Mouse (Mus musculus): Measurements from ENCODE around the gene Ube2l3. TPM values are rescaled to one million over a fixed set of nuclear protein-coding genes. Genes with fewer than 3 reads are reported as not detected.
A peak's percentile ranks its signal among the peaks of the same experiment; 100 is the strongest.

The Ube2l3 gene
- polyA plus RNA-seq, 1 experiment from 2014 or later: 371 TPM

DNA sequence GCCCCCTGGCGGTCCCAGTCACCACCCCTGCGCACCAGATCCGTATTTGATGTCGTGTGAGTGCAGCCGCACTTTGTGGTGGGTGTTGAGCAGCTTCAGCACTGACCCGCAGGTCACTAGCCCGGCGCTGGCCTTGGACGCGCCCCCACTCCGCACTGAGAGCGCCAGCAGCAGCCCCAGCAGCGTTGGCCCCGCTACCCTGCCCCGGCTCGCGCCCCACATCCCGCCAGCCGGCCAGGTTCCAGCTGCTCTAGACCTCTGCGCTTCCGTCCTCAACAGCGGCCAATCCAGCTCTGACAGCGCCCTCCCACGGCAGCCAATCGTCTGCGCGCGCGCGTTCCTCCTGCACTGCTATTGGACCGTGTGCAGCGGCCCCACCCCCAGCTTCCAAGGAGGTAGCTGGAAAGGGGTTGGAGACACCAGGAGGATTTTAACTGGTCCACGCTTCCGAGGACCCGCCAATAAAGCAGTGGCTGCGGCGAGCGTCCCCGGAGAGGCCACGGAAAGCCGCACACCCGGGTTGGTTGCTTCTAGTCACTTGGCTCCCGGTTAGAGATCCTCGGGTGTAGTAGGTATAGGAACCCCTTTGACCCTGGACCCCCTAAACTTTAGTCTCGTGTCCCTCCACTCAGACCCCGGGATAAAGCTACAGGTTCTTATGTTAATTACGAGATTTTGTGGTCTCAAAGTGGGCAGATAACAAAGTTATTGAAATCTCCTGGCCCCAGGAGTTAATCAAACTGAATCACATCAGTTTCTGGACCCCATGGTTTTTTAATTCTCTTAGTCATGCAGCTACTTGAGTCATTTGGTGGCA is 70.2 kb downstream of the Ube2l3 start, which contains the start of gene Sdf2l1:
Sdf2l1 (minus strand) TSS at position 295 of the 817 bp plus-strand sequence.
- Histone ChIP-seq H3K9ac (replicated peaks) (peak within 1 kb of the TSS; percentile 69), H3K27ac (replicated peaks) (peak within 1 kb of the TSS; percentile 86), H3K27me3 (0 out of 2 replicates have a peak, but pooled peaks cover 7% of the 10 kb centered on the region), H3K9me3 (no peaks in the 10 kb centered on the region), H3K36me3 (no peaks in the 10 kb centered on the region), H3K4me3 (peak within 1 kb of the TSS; percentile 83), H3K4me1 (peaks cover 15% of the 10 kb centered on the region), H3K4me2 (replicated peaks) (peak within 1 kb of the TSS; percentile 97)
- ATAC-seq (ENCODE audit: low FRiP score, low read depth): peak; percentile 98
- under 1% methylated on average over 47 of the region's 47 CpGs for WGBS

DNA sequence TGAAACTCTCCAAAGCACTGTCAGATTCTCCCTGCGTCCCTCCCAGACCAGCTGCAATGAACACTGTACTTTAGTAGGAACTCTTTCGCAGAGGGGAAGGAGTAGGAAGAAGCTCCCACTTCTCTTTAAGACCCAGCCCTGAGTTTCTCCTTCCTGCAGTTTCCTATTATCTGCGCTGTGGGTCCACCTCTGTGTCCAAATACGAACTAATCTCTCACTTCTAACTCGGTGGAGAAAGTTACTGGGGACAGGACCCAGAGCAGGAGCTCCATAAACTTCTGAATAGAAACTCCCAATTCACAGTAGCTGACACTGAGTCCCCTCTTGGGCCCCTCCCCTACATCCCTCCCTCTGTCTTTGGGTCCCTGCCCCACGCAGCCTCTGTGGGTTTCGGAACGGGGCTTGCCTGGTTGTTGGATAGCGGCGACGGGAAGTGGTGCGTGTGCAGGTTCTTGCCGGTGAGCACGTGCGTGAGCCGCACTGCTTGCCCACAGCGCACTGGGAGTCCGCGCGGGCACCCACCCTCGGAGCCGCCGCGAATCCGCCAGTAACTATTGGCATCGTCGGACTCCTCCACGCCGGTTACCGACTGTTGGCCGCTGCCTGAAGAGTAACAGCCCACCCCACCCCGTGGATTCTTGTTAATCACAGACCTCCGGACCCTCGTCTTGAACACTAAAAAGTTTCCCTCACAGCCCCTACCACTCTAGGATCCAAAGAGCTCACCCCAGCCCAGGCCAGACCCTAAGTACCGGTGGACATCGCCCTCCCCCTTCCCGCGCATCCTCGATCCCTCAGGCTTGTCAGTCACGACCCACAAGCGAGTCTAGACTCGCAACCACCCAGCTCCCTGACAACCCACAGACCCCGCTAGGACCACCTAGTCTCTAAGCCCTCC is 71.0 kb downstream of the Ube2l3 start:
- 5% methylated on average over 43 of the region's 43 CpGs for WGBS
- peak overlapping the region; percentile 97 for H3K4me2 ChIP-seq (replicated peaks)
- H3K36me3 ChIP-seq: no peaks in the 10 kb centered on the region
- peak; percentile 87 for ATAC-seq (ENCODE audit: low FRiP score, low read depth)
- peak overlapping the region; percentile 86 for H3K27ac ChIP-seq (replicated peaks)
- no peaks in the 10 kb centered on the region for H3K9me3 ChIP-seq
- peaks cover 15% of the 10 kb centered on the region for H3K4me1 ChIP-seq
- peak overlapping the region; percentile 69 for H3K9ac ChIP-seq (replicated peaks)
- H3K27me3 ChIP-seq: 0 out of 2 replicates have a peak, but pooled peaks cover 7% of the 10 kb centered on the region
- peak overlapping the region; percentile 83 for H3K4me3 ChIP-seq

DNA sequence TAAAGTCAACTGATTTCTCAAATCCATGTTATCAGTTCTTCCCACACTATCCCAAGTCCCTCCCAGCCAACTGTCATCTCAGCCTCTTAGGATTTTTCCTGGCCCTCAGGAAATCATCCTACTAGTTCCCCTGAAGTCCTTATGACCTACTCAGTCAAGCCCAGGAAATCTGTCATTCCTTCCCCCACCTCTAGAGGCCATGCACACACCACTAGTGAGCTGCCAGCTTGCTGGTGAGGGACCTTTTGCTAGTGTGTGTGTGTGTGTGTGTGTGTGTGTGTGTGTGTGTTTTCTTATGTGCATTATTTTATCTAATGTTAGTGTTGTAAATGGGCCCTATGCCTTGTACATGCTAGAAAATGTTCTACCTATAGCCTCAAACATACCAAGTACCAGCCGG is 75.2 kb downstream of the Ube2l3 start:
- 96% methylated on average over 1 of the region's 1 CpGs for WGBS
- no peak overlapping the region for H3K4me3 ChIP-seq
- ATAC-seq (ENCODE audit: low FRiP score, low read depth): no peak

DNA sequence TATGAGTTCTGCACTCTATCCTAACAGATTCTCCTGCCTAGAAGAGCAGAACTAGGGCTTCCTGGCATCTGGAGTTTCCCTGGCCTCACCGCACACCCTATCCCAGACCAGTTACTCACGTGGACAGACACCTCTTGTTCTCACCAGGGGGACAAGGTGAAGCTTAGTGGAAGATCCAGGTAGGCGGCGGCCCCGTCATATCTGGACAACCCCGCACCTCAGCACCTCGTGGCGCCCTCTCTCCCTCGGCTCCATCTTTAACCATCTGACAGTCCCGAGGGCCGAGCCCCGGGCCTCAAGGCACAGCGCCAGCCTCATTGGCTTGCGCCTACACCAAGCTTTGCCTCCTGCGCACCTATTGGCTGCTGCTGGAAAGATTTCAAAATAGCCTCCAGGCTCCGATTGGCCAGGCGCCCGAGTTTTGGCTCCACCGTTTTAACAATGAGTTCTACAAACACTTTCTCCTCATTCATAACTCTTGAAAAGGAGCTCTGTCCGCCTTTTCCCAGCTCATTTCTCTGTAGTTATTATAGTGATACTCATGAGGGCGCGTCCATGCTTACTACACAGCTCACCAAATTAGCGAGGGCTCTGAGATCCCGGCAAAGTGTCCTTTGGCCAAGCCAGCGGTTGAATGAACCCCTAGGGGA is 77.5 kb downstream of the Ube2l3 start, which contains the start of gene 2610318N02Rik:
2610318N02Rik (minus strand) TSS at position 297 of the 650 bp plus-strand sequence.
- Histone ChIP-seq H3K9me3 (no peaks in the 10 kb centered on the region), H3K9ac (replicated peaks) (peak within 1 kb of the TSS; percentile 76), H3K4me3 (peak within 1 kb of the TSS; percentile 48), H3K4me1 (peaks cover 37% of the 10 kb centered on the region), H3K4me2 (replicated peaks) (peak within 1 kb of the TSS; percentile 82), H3K27me3 (no peaks in the 10 kb centered on the region), H3K36me3 (peaks cover 19% of the 10 kb centered on the region), H3K27ac (replicated peaks) (peak within 1 kb of the TSS; percentile 66)
- under 1% methylated on average over 25 of the region's 25 CpGs for WGBS
- peak; percentile 94 for ATAC-seq (ENCODE audit: low FRiP score, low read depth)

More for the DNA sequence above, 75.2 kb downstream of the Ube2l3 start:
- no peak overlapping the region for H3K9ac ChIP-seq (replicated peaks)
- H3K36me3 ChIP-seq: peaks cover 7% of the 10 kb centered on the region
- peaks cover 38% of the 10 kb centered on the region for H3K4me1 ChIP-seq
- no peak overlapping the region for H3K4me2 ChIP-seq (replicated peaks)
- H3K27me3 ChIP-seq: 0 out of 2 replicates have a peak, but pooled peaks cover 7% of the 10 kb centered on the region
- H3K9me3 ChIP-seq: no peaks in the 10 kb centered on the region
- H3K27ac ChIP-seq (replicated peaks): no peak overlapping the region

DNA sequence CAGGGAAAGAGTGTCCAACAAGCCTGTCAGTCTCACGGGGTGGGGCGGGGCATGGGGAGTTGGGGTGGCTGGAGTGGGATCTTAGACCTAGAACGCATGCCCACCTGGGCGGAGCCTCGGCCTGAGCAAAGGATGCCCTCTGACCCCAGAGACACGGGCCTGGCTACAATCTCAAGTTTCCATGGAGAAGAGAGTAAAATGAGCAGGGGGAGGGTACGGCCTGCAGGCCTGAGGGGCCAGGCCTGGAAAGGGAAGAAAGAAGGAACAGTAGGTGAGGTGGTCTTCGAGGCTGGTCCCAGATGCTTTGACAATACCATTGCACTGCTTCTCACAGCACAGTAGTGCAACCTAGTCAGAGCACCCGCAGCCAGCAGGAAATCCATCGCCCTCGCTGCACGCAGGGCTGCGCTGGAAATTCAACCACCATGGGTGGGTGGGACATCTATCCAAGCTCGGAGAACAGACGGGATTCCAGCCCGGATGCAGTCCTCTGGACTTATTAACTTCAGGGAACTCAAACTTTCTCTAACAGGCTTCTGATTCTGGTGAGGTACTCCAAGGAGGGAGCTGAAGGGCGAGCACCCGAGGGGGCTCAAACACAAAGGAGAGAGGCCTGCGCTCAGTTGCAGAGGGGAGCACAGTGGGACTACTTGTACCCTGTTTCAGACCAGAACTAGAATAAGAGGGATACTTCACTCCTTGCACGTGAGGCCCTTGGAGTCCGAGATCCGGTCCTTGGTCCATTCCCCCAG is 78.2 kb downstream of the Ube2l3 start:
- H3K27me3 ChIP-seq: no peaks in the 10 kb centered on the region

DNA sequence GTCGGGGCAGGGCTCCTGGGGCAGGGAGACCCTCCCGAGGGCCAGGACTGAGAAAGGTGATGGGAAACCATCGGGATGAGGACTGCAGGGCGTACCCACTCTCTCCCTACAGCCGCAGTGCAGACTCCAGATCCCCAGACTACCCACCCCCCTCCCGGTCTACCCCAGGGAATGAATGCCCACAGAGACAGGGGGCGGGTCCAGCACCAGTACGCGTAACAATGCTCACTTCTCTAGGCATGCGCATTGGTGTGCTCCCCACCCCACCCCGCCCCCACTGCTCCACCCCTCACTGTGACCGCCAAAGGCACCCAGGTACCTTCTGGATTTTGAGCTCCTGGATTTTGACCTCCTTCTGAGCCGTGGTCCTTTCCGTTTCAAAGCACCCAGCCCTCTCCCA is 80.9 kb downstream of the Ube2l3 start:
- H3K27me3 ChIP-seq: no peaks in the 10 kb centered on the region
- peaks cover 42% of the 10 kb centered on the region for H3K36me3 ChIP-seq
- H3K9ac ChIP-seq (replicated peaks): 0 out of 2 replicates have a peak overlapping the region, but pooled peaks have one; percentile 25
- peak overlapping the region; percentile 17; the same call in 1 of the 2 replicates for H3K4me3 ChIP-seq
- peak overlapping the region; percentile 82 for H3K4me2 ChIP-seq (replicated peaks)
- H3K9me3 ChIP-seq: no peaks in the 10 kb centered on the region
- WGBS: 52% methylated on average over 13 of the region's 14 CpGs
- ATAC-seq (ENCODE audit: low FRiP score, low read depth): no peak
- H3K27ac ChIP-seq (replicated peaks): no peak overlapping the region
- peaks cover 37% of the 10 kb centered on the region for H3K4me1 ChIP-seq

More for the DNA sequence above, 78.2 kb downstream of the Ube2l3 start:
- peak overlapping the region; percentile 48 for H3K4me3 ChIP-seq
- H3K27ac ChIP-seq (replicated peaks): peak overlapping the region; percentile 66
- peak overlapping the region; percentile 82 for H3K4me2 ChIP-seq (replicated peaks)
- ATAC-seq (ENCODE audit: low FRiP score, low read depth): peak; percentile 59
- peak overlapping the region; percentile 76 for H3K9ac ChIP-seq (replicated peaks)
- peaks cover 37% of the 10 kb centered on the region for H3K4me1 ChIP-seq
- H3K9me3 ChIP-seq: no peaks in the 10 kb centered on the region
- WGBS: under 1% methylated on average over 22 of the region's 22 CpGs
- H3K36me3 ChIP-seq: peaks cover 26% of the 10 kb centered on the region

DNA sequence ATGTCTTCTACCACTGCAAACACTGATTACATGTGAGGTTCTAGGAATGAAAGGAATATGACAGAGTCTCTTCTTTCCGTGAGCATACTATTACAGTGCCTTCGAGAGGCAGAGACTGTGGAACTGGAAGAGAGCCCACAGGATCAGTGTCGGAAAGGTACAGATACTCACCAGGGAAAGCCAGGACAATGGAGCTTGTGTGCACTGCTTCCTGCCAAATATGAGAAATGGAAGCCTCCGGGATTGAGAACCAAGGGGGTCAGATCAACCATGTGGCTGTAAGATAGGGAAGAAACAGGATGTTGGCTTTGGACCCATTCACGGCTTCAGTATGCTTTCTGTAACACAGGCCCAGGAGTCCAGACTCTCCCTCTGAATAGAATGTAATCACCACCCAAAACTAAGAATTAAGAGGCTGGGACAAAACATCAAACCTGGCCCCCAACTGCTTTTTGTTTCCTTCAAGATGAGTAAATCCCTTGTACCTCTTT is 85.1 kb downstream of the Ube2l3 start:
- no peak for ATAC-seq (ENCODE audit: low FRiP score, low read depth)
- H3K4me2 ChIP-seq (replicated peaks): no peak overlapping the region
- peaks cover 71% of the 10 kb centered on the region for H3K36me3 ChIP-seq

DNA sequence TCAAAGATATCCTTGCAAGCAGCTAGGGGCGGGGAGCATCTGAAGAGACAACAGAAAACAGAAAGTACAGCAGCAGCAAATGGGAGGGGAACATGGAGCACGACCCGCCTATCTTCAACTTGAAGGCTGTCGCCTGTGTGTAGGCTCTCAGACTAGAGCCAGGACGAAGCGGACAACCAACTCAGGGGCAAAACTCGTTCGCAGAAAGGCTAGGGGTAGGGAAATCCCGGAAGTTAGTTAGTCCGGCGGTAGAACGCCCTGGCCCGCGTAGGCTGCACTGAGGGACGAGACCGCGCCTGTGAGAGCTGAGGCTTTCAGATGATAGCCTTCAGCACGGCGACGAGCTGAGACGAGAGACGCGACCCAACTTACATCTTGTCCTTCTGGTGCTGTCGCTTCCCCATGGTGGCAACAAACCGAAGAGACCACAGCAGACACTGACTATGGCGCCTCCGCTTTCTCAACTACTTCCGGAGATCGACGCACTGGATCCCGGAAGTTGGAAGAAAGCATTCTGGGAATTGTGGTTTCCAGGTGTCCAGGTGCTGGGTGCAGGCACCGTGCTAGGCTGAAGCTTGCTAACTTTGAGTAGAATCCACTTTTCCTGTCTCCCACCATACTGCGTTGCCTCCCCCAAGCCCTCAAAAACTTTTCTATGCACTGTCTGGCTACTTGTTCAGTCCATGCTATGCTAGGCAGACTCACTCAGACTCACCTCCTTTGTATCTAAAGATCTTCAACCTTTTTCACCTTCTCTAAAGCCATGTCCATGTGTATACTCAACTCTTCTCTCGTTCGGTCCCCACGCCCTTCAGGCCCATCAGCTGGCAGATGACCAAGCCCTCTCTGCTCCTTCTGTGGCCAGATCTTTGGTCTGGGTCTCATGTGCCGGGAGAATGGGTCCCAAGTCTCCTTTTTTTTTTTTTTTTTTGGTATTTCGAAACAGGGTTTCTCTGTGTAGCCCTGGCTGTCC is 91.4 kb downstream of the Ube2l3 start, which contains the start of gene Ppil2:
Ppil2 (minus strand) TSS at position 487 of the 973 bp plus-strand sequence.
- Histone ChIP-seq H3K9ac (replicated peaks) (peak within 1 kb of the TSS; percentile 72), H3K27ac (replicated peaks) (peak within 1 kb of the TSS; percentile 54; the same call in 1 of the 2 replicates), H3K9me3 (no peaks in the 10 kb centered on the region), H3K36me3 (peaks cover 50% of the 10 kb centered on the region), H3K4me3 (peak within 1 kb of the TSS; percentile 85), H3K27me3 (no peaks in the 10 kb centered on the region), H3K4me2 (replicated peaks) (peak within 1 kb of the TSS; percentile 73), H3K4me1 (peaks cover 12% of the 10 kb centered on the region)
- WGBS: 10% methylated on average over 38 of the region's 38 CpGs
- peak; percentile 79 for ATAC-seq (ENCODE audit: low FRiP score, low read depth)

More for the DNA sequence above, 85.1 kb downstream of the Ube2l3 start:
- no peak overlapping the region for H3K4me3 ChIP-seq
- H3K9me3 ChIP-seq: no peaks in the 10 kb centered on the region
- H3K9ac ChIP-seq (replicated peaks): no peak overlapping the region
- no peak overlapping the region for H3K27ac ChIP-seq (replicated peaks)
- 93% methylated on average over 5 of the region's 5 CpGs for WGBS
- H3K4me1 ChIP-seq: peaks cover 10% of the 10 kb centered on the region
- H3K27me3 ChIP-seq: no peaks in the 10 kb centered on the region

DNA sequence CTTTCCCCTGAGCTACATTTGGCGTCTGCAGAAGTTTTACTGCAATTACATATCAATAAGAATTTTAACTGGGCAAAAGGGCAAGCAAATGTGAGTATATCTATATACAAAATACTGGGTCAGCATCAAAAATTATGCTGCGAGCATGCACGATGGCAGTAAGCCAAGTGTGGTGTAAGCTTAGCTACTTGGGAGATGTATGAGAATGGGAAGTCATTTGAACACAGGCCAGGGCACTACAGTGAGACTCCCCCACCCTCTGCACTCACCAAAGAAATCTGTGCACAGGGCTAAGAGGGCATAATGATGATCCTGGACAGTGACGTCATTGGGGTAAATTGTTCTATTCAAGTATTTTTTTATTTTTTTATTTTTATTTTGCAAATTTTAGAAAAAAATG is 97.8 kb downstream of the Ube2l3 start:
- Histone ChIP-seq H3K4me3 (no peak overlapping the region), H3K9me3 (no peaks in the 10 kb centered on the region), H3K36me3 (peaks cover 62% of the 10 kb centered on the region), H3K4me2 (replicated peaks) (no peak overlapping the region), H3K27ac (replicated peaks) (no peak overlapping the region), H3K9ac (replicated peaks) (no peak overlapping the region), H3K27me3 (no peaks in the 10 kb centered on the region), H3K4me1 (peaks cover 2% of the 10 kb centered on the region)
- 91% methylated on average over 4 of the region's 4 CpGs for WGBS
- ATAC-seq (ENCODE audit: low FRiP score, low read depth): no peak
